In genomic region chr15:89462176-89462575, GRCm38 (mm10) we compare ENCODE assay signal across 22 mouse cellular contexts. TPM values are rescaled to one million over a fixed set of nuclear protein-coding genes. Genes with fewer than 3 reads are reported as not detected.
DNase-seq lines count a peak whose midpoint lies in the region; ATAC-seq lines count a peak whose summit lies in the region.
"Had no signal": no experiment of that assay in that cellular context is flagged by ENCODE, and none has a peak within 500 bp of the region (broad histone marks: within the 10 kb centered on the region; RNA-seq: fewer than 3 reads in every experiment).

No protein-coding gene starts in this region.

- peak; percentile 28 for DNase-seq in cerebellum, adult 9-10 months
- no peak for DNase-seq in cerebellum, adult 11 months
- peak; percentile 47 for DNase-seq in cerebellum, adult 9-11 months
- no peak for DNase-seq in cerebellum, postnatal 36 days
- peak; percentile 71 for DNase-seq in heart, adult 11 months
- DNase-seq in heart, postnatal 36 days = no peak
- DNase-seq in heart, embryonic 10.5 days (ENCODE audit: low spot score) = peak; percentile 53
- DNase-seq: adrenal gland, adult 2 months; adrenal gland, adult 8-10 months; adrenal gland, postnatal 10 days; adrenal gland, postnatal 14 days; adrenal gland, postnatal 25 days; adrenal gland, postnatal 36 days; B cell, adult 2 months; cerebellum, adult 11-12 months had no signal

- no peak for ATAC-seq in heart, embryonic 12.5 days (ENCODE audit: insufficient number of reproducible peaks, low FRiP score)
- ATAC-seq: activated CD4-positive, CD25-positive, alpha-beta regulatory T cell, adult 4 months; CD4-positive, CD25-positive, alpha-beta regulatory T cell, adult 4 months; Patski had no signal

- no peak overlapping the region for H3K9ac ChIP-seq in heart, embryonic 12.5 days

- H3K4me1 ChIP-seq in heart, embryonic 10.5 days = no peaks in the 10 kb centered on the region
- H3K4me1 ChIP-seq in heart, embryonic 12.5 days (replicated peaks) = no peaks in the 10 kb centered on the region

- WGBS in heart, embryonic 10.5 days = 68% methylated on average over 7 of the region's 7 CpGs
- WGBS in heart, embryonic 12.5 days = 69% methylated on average over 7 of the region's 7 CpGs

- no peaks in the 10 kb centered on the region for H3K36me3 ChIP-seq in heart, embryonic 10.5 days
- no peaks in the 10 kb centered on the region for H3K36me3 ChIP-seq in heart, embryonic 12.5 days
- H3K36me3 ChIP-seq: G1E had no signal

- H3K4me3 ChIP-seq in heart, embryonic 10.5 days = no peak overlapping the region
- no peak overlapping the region for H3K4me3 ChIP-seq in heart, embryonic 12.5 days

- H3K27ac ChIP-seq in heart, embryonic 10.5 days = no peak overlapping the region
- no peak overlapping the region for H3K27ac ChIP-seq in heart, embryonic 12.5 days (ENCODE audit: poor library complexity, severe bottlenecking)

- no peaks in the 10 kb centered on the region for H3K9me3 ChIP-seq in heart, embryonic 10.5 days
- no peaks in the 10 kb centered on the region for H3K9me3 ChIP-seq in heart, embryonic 12.5 days (replicated peaks)
- H3K9me3 ChIP-seq: G1E had no signal

- H3K27me3 ChIP-seq in heart, embryonic 10.5 days (ENCODE audit: insufficient read depth, poor library complexity, severe bottlenecking) = peaks cover 42% of the 10 kb centered on the region
- H3K27me3 ChIP-seq in heart, embryonic 12.5 days (replicated peaks) = peaks cover 38% of the 10 kb centered on the region

- no peak overlapping the region for H3K4me2 ChIP-seq in heart, embryonic 12.5 days

- intact Hi-C loops in heart, postnatal 36 days (cut with DNase I) = loop anchor here (2.0 kb wide), 1 partner anchor 69 kb away; no protein-coding TSS in a partner anchor

RNA-seq across cellular contexts. Expression of gene Mapk8ip2, which starts 8.5 kb away (rescaled TPM):
- under 1 TPM; 0.05 to 0.33 TPM for total RNA-seq in heart, postnatal 36 days (2021)
- polyA plus RNA-seq in heart, embryonic 10.5 days (2016; fragmentation: Nextera tagmentation; extraction: Ambion mirVana) = 0.44 and 0.99 TPM in 2 replicates
- polyA plus RNA-seq in heart, embryonic 12.5 days (2016; fragmentation: Nextera tagmentation; extraction: Ambion mirVana) = 0.36 and 0.49 TPM in 2 replicates
- polyA plus RNA-seq: C2C12, G1E had no signal

RNA-seq across cellular contexts. Expression of gene Arsa, which starts 15.0 kb away (rescaled TPM):
- total RNA-seq in heart, postnatal 36 days (2021) = 10 to 100 TPM; 12.2 to 14.1 TPM
- polyA plus RNA-seq in heart, embryonic 10.5 days (2016; fragmentation: Nextera tagmentation; extraction: Ambion mirVana) = 14.2 and 14.3 TPM in 2 replicates
- 14.9 and 15.0 TPM in 2 replicates for polyA plus RNA-seq in heart, embryonic 12.5 days (2016; fragmentation: Nextera tagmentation; extraction: Ambion mirVana)

RNA-seq across cellular contexts. Expression of gene Chkb, which starts 32.5 kb away (rescaled TPM):
- total RNA-seq in heart, postnatal 36 days (2021) = 10 to 100 TPM; 51.2 to 57.0 TPM
- 64.7 and 64.8 TPM in 2 replicates for polyA plus RNA-seq in heart, embryonic 10.5 days (2016; fragmentation: Nextera tagmentation; extraction: Ambion mirVana)
- 59.6 and 67.0 TPM in 2 replicates for polyA plus RNA-seq in heart, embryonic 12.5 days (2016; fragmentation: Nextera tagmentation; extraction: Ambion mirVana)

RNA-seq across cellular contexts. Expression of gene Gm44502, which starts 32.7 kb away (rescaled TPM):
- total RNA-seq in heart, postnatal 36 days (2021) = 10 to 100 TPM; 14.5 to 17.8 TPM
- 0.38 and 0.58 TPM in 2 replicates for polyA plus RNA-seq in heart, embryonic 10.5 days (2016; fragmentation: Nextera tagmentation; extraction: Ambion mirVana)
- 0.59 and 0.68 TPM in 2 replicates for polyA plus RNA-seq in heart, embryonic 12.5 days (2016; fragmentation: Nextera tagmentation; extraction: Ambion mirVana)
- total RNA-seq: adrenal gland, postnatal 25 days; MEL had no signal
- polyA plus RNA-seq: activated CD4-positive, CD25-positive, alpha-beta regulatory T cell, adult 4 months; CD4-positive, CD25-positive, alpha-beta regulatory T cell, adult 4 months; Patski had no signal

RNA-seq across cellular contexts. Expression of gene C730034F03Rik, which starts 32.8 kb away (rescaled TPM):
- total RNA-seq in heart, postnatal 36 days (2021) = 1 to 10 TPM; 1.6 to 2.8 TPM
- polyA plus RNA-seq in heart, embryonic 10.5 days (2016; fragmentation: Nextera tagmentation; extraction: Ambion mirVana) = 2.7 and 3.4 TPM in 2 replicates
- 2.9 and 3.4 TPM in 2 replicates for polyA plus RNA-seq in heart, embryonic 12.5 days (2016; fragmentation: Nextera tagmentation; extraction: Ambion mirVana)

Comparison
In these comparisons a context has a peak if more than half of its experiments do, and no peak if none do; other contexts are left out.
1. DNase-seq: peak in cerebellum, adult 9-10 months (single experiment), cerebellum, adult 9-11 months (single experiment), heart, adult 11 months (single experiment) and heart, embryonic 10.5 days (single experiment); none in cerebellum, adult 11 months (single experiment), cerebellum, postnatal 36 days (0 of 2) and heart, postnatal 36 days (0 of 2).